Mouse (Mus musculus) liver, postnatal 0 days (tissue): ENCODE data around the gene Cep128.

Experiments
- CTCF ChIP-seq: sonication (generic); IDR thresholded peaks from 2 replicates; pipeline ENCODE4 v1.5.1; 2016; ENCODE audit warnings: antibody characterized with exemption, low read depth
- EP300 ChIP-seq: IDR thresholded peaks from 2 replicates; pipeline ENCODE4 v1.6.1; 2016; ENCODE audit warnings: antibody characterized with exemption, low read depth, mild to moderate bottlenecking

DNA sequence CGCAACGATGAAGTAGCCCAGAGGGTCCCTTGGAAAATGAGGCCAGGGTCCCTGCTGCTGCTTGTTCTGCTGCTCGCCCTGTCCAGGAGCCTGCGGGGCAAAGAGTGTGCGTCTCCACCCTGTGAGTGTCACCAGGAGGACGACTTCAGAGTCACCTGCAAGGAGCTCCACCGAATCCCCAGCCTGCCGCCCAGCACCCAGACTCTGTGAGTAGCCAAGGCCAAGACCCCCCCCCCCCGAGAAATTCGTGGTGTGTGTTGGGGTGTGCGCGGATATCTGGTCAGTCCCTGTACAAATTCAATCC, 16.8 kb upstream of the Cep128 start:
- no peak for TF ChIP-seq CTCF
- no peak for TF ChIP-seq EP300
